Mouse (Mus musculus): ENCODE results near the gene Zswim7.
"Not testable (repeated sequence)": the region's sequence is repeated elsewhere in the genome, so short reads cannot be mapped to it uniquely, and the experiment has no call there.

Gene Zswim7

DNA sequence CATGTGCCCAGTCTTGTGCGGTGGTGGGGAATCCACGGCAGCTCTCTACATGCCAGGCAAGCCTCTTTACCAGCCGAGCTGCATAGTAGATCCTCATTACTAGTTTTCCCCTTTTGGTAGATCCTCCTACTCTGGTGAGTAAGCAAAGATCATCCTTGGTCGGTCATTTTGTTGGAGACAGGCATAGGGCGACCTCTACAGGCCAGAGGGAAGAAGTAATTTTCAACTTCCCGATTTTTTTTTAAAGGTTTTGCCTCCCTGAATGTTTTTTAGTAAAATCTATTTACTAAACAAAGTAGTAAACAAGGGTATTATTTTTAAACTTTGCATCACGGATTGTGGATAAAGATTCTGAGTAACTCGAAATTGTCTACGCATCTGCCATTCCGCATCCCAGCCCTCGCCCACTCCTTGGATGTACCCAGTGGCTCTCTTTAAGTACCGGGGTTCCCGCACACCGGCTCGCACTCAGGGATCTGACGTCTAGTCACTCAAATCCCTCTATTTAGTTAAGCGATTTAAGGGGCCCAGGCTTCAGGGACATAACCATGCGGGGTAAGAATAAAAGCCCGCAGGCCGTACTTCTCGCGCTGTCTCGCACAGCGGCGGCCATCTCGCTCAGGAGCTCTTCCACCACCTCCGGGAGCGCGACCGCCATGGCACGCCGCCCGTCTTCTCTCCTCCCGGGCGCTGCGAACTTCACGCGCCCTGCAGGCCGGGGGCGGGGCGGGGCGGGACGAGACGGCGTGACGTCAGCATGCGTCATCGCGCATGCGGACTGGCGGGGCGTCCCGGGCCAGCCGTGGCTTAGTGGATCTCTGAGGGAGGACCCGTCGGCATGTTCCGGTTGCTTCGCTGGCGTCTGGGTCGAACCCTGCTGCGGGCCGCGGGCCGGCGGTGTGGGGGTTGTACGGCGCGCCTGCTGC, at the start of gene Zswim7, which contains the start of gene Ttc19:
Zswim7 (minus strand) TSS at position 701 of the 926 bp plus-strand sequence.
Ttc19 (plus strand) TSS at position 799 of the 926 bp plus-strand sequence.
- DNase-seq (ENCODE audit: low read depth, low spot score), result peak; percentile 83

DNA sequence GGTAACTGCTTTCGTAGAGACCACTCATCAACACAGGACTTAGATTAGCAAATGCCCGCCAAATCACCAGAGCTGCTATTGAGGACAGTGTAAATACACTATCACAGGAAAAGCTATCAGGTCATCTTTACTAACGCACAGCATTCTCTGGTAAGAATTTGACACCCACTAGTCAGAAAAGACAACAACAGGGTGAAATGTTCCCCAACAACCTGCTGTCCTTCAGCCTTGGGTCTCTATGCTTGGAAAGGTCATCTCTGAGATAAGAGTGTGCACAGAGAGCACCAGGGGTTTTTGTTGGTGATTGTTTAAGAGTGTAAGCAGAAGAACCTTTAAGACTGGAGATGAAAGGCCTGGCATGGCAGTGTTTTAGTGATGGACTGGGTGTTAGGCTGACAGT, 42.5 kb upstream of the Zswim7 start:
- no peak for DNase-seq (ENCODE audit: low read depth, low spot score)

DNA sequence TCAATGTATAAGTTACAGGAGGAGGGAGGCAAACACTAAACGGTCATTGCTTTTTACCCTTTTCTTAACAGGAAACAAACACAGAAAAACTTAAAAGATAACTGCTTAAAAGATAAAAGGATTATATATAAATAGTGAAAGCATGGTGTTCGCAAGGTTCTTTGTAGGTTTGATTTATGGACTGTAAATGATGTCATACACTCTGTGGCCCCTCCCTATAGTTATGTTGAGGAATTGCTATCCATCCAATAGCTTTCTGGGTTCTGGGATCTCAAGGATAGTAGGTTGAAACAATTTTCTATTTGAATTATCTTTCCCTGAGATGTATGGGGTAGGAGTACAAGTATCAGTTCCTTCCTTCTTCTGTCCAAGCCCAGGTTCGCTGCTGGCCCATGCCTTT, 38.9 kb upstream of the Zswim7 start:
- DNase-seq (ENCODE audit: low read depth, low spot score), result no peak

DNA sequence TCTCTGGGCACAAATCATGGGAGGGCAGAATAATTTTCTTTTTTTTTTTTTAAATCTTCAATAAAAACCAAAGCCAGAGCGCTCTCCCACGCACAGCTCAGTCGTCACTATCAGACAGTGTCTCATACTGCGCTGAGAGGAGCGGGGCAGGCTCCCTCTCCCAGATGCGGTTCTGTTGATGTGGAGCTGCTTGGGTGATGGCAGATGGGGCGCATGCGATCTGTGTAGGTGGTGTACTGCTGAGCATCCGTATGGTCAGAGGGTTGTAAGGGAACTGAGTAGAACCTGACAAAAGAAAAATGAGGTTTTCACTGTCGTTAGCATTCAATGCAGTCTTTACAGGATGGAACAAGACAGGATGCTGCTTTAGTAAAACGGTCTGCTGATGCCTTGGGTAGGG, 36.6 kb upstream of the Zswim7 start:
- DNase-seq (ENCODE audit: low read depth, low spot score), result peak; percentile 85

DNA sequence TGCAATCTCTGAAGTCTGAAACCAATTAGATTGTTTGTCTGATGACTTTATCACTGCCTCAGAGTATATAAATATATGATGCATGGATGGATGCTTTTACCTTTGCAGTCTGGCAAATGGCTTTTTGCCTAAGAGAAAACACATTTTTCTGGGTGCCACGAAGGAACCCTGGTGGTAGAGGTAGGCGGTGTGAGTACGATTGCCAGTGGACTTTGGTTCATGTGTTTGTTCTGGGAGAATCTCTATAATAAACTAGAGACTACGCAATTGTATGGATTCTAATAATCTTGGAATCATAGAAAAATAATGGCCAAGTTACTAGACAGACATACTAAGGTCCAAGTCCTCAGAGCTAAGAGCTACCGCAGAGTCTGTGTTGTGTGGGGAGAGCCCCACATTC, 33.8 kb upstream of the Zswim7 start:
- no peak for DNase-seq (ENCODE audit: low read depth, low spot score)

DNA sequence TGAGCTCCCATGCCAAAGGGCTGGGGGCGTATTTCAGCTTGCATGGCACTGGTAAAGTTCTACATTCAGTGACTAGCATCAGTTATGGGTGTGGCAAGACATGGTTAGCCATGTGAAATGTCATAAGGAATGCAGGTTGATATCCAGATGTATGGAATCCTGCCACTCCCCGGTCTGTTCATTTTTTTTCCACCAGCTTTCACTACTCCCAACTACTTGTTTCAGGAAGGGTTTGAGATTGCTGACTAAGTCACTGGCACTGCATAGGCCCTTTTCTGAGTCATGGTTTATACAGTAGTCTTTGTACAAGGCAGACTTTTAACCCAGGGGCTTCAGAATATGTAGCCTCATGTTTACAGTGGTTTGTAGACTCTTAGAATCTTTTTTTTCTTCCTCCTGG, 28.1 kb upstream of the Zswim7 start:
- DNase-seq (ENCODE audit: low read depth, low spot score), result no peak

DNA sequence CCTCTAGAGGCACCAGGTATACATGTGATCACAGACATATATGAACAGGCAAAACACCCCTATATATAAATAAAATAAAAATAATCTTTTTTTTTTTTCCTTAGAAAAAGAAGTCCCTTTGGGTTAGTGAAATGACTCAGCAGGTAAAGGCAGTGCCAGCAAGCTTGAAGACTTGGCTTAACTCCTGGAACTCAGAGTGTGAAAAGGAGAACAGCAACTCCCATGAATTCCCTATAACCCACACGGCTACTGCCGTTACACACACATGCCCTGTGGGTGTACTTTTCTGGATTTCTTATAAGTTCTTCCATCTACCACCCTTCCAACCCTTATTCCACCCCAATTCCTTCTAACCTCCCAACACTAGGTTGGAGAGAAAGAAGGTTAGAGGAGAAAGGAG, 24.7 kb upstream of the Zswim7 start:
- peak; percentile 85 for DNase-seq (ENCODE audit: low read depth, low spot score)

DNA sequence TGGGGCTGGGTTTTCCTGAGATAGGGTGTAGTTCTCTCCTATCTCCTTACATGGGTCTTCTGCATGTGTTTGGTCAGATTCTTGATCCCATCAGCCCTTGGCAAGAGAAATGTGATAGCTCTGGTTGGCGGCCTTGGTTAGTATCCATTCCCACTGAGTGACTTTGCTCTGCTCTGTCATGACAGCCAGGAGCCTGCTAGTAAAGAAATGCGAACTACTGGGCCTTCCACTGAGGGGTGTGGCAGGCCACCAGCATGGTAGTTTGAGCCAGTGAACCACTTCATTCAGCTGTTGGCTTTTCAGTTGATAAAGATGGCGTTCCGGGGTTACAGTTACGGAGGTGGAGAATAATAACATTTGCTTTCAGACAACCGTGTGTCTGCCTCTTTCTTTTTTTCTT, 17.7 kb upstream of the Zswim7 start:
- no peak for DNase-seq (ENCODE audit: low read depth, low spot score)

DNA sequence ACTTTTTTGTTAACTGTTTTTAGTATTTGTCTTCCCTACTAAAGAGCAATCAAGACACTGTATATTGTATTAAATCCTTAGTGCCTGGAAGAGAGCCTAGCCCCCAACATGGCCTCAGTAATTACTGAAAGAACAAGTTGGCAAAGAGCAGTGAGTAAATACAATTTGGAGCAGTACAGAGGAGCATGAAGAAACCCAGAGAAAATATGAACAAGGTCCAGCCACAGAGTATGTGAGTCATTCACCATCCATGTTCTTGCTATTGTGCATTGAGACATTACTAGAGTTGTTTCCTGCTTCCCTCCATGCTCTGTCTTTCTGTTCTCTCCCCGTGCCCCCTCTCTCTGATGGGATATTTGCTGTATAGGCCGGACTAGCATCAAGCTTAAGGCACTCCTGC, 12.9 kb upstream of the Zswim7 start:
- no peak for DNase-seq (ENCODE audit: low read depth, low spot score)

DNA sequence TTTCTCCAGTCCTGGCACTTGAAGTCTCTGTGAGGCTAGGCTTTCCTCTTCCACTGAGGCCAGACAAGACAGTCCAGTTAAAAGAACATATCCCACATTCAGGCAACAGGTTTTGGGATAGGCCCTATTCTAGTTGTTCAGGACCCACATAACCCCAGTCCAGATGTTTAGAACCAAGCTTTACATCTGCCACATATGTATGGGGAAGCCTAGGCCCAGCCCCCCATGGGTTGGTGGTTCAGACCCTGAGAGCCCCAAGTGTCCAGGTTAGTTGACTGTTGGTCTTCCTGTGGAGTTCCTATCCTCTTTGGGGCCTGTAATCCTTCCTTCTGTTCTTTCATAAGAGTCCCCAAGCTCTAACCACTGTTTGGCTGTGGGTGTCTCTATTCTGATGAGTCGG, 6.5 kb upstream of the Zswim7 start:
- DNase-seq (ENCODE audit: low read depth, low spot score), result no peak

DNA sequence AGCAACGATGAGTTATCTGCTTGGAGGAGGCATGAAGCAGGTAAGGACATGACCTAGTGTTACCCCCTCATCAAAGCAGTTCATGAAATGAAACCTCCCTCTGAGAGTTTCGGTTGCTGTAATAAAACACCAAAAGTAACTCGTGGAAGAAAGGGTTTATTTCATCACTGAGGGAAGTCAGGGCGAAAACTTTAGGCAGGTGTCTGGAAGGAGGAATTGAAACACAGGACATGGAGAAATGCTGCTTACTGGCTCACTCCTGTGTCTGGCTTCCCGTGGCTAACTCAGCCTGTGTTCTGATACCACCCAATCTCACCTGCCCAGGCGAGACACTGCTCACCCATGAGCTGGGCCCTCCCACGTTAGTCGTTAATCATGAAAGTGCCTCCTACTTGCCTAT, 3.8 kb upstream of the Zswim7 start:
- no peak for DNase-seq (ENCODE audit: low read depth, low spot score)

DNA sequence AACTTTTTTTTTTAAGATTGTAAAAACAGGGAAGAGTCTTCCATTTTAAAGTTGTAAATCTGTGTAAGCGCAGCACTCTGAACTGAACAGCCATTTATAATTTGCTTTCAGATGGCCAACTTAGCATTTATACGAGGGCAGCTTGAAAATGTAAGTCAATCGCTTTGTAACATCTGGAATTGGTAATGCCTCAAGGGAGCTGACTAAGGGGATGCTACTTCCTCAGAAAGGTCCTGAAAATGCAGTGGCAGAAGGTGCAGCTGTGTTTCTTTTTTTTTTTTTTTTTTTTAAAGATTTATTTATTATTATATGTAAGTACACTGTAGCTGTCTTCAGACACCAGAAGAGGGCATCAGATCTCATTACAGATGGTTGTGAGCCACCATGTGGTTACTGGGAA, 2.8 kb upstream of the Zswim7 start:
- not testable (repeated sequence) for DNase-seq (ENCODE audit: low read depth, low spot score)

DNA sequence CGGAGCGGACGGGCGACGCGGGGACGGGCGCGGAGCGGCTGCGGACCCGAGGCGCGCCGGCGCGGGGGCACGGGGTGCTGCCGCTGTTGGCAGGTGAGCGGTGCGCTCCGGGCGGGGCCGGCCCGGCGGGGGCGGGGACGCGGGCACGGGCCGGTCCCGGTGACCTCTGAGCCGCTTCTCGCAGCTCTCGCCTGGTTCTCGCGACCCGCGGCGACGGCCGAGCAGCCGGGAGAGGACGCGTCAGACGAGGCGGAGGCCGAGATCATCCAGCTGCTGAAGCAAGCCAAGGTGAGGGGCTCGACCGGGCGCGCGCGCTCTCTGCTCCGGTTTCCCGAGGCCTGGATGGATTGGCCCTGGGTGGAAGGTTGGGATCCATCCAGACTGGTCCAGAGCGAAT, 424 bp upstream of the Zswim7 start:
- DNase-seq (ENCODE audit: low read depth, low spot score), result no peak

DNA sequence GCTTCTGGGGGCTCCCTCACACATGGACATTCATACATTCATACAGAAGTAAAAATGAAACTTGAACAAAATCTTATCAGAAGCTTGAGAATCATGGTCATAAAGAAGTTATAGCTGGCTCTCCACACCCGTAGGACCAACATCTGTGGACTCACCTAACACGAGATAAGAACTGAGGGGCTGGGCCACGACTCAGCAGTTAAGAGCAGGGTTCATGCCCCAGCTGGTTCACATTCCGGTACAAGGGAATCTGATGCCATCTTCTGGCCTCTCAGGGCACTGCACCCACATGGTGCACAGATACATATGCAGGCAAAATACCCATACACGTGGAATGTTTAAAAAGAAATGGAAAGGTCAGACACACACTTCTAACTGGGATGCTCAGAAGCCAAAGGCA, 3.1 kb downstream of the Zswim7 start:
- no peak for DNase-seq (ENCODE audit: low read depth, low spot score)

DNA sequence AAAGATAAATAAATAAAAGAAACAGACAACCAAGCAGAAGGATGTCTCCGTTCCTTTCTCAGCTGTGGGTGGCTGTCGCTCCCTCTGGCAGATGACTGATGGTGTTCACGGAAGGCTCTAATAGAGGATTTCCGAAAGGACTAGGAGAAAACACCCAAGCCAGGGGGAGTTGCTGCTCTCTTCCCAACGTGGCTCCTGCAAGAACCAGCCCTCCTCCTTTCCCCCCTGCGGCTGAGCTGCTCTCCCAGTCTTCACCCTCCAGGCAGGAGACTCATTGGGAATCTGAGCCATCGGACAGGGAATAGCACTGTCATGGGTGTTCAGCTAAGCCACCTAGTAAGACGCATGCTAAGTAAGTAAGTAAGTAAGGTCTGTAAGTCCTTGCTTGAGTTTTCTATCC, 4.1 kb downstream of the Zswim7 start:
- no peak for DNase-seq (ENCODE audit: low read depth, low spot score)

DNA sequence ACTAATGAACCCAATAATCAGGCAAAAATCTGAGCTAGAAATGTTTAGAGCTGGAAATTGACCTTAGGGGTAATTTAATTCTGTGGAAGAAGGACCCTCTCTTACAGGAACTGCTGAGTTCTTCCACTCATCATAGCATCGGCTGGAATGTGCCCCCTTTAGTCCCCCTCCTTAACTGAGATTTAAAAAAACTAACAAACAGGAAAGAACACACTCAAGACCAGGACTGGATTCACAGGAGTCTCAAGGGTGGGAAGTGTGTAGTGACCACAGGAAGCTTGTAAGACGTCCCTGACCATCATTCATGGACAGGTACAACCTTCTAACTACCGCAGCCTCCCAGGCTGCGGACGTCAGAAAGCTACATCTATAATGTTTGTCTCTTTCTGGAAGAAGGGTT, 10.3 kb downstream of the Zswim7 start:
- no peak for DNase-seq (ENCODE audit: low read depth, low spot score)

DNA sequence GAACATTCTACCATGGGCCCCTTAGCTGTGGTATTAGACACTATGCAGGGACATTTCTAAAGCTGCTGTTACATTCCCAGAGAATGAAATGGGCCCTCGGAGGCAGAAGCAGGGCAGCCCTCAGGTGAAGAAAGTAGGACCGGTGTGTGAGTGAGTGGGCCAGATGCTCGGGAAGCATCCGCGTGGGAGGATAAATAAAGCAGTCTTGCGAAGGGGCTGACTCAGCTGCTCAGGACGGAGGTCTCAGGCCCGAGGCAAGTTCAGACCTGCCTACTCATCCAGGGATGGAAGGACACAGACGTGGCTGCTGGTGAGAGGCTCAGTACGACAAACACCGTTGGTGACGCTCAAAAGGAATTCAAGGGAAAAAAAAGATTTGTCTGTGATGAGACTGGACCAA, 12.1 kb downstream of the Zswim7 start:
- no peak for DNase-seq (ENCODE audit: low read depth, low spot score)

DNA sequence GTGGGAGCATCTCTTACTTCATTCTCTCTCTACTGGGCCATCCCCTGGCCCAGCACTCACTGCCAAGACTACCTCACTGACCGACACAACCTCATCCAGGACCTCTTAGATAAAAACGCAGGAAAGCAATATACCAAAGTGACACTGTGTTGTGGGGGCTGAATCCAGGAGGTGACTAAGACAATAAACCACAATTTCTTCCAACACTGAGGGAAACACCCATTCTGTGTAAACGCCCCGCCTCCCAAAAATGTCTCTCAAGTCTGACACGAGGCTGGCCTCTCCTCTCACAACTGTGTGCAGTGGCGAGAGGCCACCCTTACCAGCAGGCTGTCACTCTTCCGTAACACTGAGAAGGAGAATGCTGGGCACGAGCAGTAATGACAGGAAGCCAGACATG, 12.8 kb downstream of the Zswim7 start:
- no peak for DNase-seq (ENCODE audit: low read depth, low spot score)

DNA sequence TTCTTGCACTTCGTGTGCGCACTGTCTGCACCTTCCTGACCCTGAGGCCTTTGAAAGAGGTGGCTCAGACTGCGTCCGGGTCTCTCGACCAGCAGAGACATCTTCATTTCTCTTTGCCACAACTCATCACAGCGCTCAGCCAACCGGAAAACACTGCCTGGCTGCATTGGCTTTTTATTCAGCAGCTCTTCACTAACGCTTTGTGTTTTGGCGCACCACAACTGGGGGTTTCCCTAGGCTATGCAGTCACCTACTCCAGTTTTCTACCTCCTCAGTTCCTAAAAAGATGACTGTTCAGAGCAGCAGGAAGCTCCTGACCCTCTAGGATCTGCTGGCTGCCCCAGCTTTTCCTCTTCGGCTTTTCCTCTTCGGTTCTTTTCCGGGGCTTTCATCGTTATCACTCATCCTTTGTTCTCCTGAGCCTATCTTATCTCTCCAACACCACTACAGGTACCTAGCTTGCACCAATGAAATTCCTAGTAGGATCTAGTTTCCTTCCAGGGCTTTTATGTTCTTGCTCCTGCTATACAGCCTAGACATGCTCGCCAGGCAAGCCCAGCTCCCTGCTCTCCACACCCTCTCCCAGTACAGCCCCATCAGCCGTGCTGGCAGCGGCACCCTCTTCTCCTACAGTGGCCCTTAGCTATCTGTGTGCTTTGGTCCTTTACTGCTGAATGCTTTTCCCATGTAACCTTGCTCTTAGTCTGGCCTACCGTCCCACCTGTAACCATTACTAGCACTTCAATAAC, 14.5 kb downstream of the Zswim7 start:
- no peak for DNase-seq (ENCODE audit: low read depth, low spot score)

DNA sequence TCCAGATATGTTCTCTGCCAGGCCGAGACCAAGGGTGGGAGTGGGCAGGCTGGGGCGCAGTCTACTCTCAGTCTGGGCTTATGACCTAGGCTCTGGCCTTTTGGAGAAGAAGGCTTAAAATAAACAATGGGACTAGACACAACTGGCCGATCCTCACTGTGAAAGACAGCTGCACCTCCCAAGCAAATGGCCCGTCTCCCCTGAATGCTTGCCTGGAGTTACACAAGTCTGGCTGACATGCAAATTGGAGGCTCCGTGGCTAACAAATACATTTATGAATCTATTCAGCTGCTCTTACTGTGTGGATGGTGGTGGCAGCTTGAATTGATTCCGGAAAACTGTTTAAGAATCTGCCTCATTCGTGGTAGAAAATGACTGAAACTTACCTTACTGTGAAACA, 15.5 kb downstream of the Zswim7 start:
- no peak for DNase-seq (ENCODE audit: low read depth, low spot score)

DNA sequence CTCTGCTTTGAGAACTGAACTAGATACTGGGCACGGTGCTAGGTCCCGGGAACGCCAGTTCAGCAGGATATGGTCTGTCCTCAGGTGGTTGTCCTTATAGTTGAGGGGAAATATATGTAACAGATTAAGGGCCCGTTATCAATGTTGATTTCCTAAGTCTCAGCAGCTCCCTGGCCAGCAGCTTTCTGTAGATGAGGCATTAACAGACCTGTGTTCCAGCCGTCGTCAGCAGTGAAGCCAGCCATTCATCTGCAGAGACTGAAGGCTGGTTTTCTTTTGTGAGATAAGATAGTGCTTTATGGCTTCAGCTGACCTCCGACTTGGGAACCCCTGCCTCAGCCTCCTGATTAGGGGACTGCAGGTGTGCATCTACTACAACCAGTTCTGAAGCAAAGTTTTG, 17.2 kb downstream of the Zswim7 start:
- DNase-seq (ENCODE audit: low read depth, low spot score), result no peak

DNA sequence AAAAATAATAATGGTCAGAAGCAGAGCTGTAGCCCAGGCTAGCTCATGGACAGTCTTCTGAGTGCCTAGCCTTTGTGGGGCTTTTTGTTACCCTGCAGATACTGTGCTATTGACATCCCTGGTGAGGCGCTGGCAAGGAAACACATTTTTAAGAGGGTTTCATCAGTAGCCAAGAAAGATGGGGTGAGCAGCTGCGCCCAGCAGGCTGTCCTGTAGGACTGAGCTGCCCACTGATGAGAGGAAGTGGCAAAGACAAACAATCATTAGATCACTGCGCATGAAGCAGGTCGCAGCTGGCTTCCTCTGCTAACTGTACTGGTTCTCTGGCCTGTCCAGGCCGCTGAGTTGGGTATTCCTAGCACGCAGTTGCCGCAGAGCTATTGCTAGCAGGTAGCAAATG, 17.6 kb downstream of the Zswim7 start:
- no peak for DNase-seq (ENCODE audit: low read depth, low spot score)

DNA sequence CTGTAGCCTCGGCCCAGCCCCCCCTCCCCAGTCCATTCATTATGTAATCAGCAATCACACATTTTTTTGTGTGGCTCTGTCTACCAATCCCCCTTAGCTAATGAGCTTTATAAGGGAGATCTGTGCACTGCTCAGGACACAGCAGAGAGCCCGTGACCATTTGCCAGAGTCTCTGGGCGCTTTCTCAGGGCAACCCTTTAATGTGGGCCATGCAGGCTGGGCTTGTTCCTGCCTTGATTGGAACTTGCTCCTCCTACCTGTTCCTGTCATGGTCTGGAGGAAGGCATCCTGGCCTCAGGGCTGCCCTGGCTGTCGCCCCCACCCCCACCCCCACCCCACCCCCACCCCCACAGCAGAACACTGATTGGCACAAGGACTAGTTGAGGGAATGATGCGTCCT, 22.0 kb downstream of the Zswim7 start:
- DNase-seq (ENCODE audit: low read depth, low spot score), result no peak

Measured in telencephalon, adult 2 months (tissue).